Mouse (Mus musculus) embryonic facial prominence, embryonic 12.5 days (tissue): ENCODE data around the gene Qrich2. TPM values are rescaled to one million over a fixed set of nuclear protein-coding genes. Genes with fewer than 3 reads are reported as not detected.

Experiments used
- ATAC-seq: fragments of 200-750 bp; cut with Nextera tagmentation; 2 replicates; pipeline ENCODE4 v1.8.0; 2017; ENCODE audit not compliant: insufficient number of reproducible peaks, insufficient read depth, low FRiP score, low TSS enrichment
- H3K27ac ChIP-seq: fragments of 300-500 bp; sonication (generic); 2 replicates; pipeline ENCODE4 v1.5.1; 2016; ENCODE audit warnings: mild to moderate bottlenecking
- H3K27me3 ChIP-seq: fragments of 300-500 bp; sonication (generic); 2 replicates; pipeline ENCODE4 v1.6.1; 2016; ENCODE audit warnings: mild to moderate bottlenecking, moderate library complexity
- H3K36me3 ChIP-seq: fragments of 300-500 bp; sonication (generic); 2 replicates; pipeline ENCODE4 v1.6.1; 2016; ENCODE audit warnings: mild to moderate bottlenecking
- H3K4me1 ChIP-seq: fragments of 300-500 bp; sonication (generic); 2 replicates; pipeline ENCODE4 v1.6.1; 2016
- H3K4me2 ChIP-seq: fragments of 300-500 bp; sonication (generic); replicated peaks from 2 replicates; pipeline ENCODE4 v1.6.1; 2016; ENCODE audit warnings: mild to moderate bottlenecking, moderate library complexity
- H3K4me3 ChIP-seq: fragments of 300-500 bp; sonication (generic); 2 replicates; pipeline ENCODE4 v1.5.1; 2016; ENCODE audit warnings: mild to moderate bottlenecking
- H3K9ac ChIP-seq: fragments of 300-500 bp; sonication (generic); 2 replicates; pipeline ENCODE4 v1.6.1; 2016; ENCODE audit warnings: mild to moderate bottlenecking, moderate library complexity
- H3K9me3 ChIP-seq: fragments of 300-500 bp; sonication (generic); 2 replicates; pipeline ENCODE4 v1.6.1; 2016; ENCODE audit warnings: mild to moderate bottlenecking, moderate library complexity
- WGBS: fragments of 180-500 bp; shearing (Covaris S2); methylation state at CpG from one replicate; pipeline ENCODE4 v1.1.7; 2016; 5-methylcytosine and 5-hydroxymethylcytosine counted together
- polyA plus RNA-seq: library from polyadenylated mRNA; unstranded; fragments of >200 nt; fragmentation: Nextera tagmentation; extraction: Ambion mirVana; gene quantifications from 2 replicates; pipeline ENCODE4 v1.2.1, GENCODE M21; 2016

Gene Qrich2
- polyA plus RNA-seq, 1 experiment from 2014 or later: 0.14 TPM

GRCm38 (mm10) chr11:116396276-116396933 lies 69.6 kb downstream of the Qrich2 start:
- no peak overlapping the region for H3K4me2 ChIP-seq
- H3K9me3 ChIP-seq: no peaks in the 10 kb centered on the region
- no peak overlapping the region for H3K4me3 ChIP-seq
- 93% methylated on average over 11 of the region's 11 CpGs for WGBS
- H3K4me1 ChIP-seq: no peaks in the 10 kb centered on the region
- H3K27me3 ChIP-seq: no peaks in the 10 kb centered on the region
- no peak overlapping the region for H3K27ac ChIP-seq
- H3K9ac ChIP-seq: no peak overlapping the region
- no peak for ATAC-seq
- H3K36me3 ChIP-seq: peaks cover 13% of the 10 kb centered on the region

- no peak overlapping the region for H3K4me3 ChIP-seq
- H3K9me3 ChIP-seq: no peaks in the 10 kb centered on the region
- no peak for ATAC-seq
- WGBS: 85% methylated on average over 4 of the region's 4 CpGs
- H3K36me3 ChIP-seq: peaks cover 13% of the 10 kb centered on the region
- no peaks in the 10 kb centered on the region for H3K27me3 ChIP-seq
- H3K4me1 ChIP-seq: no peaks in the 10 kb centered on the region
- no peak overlapping the region for H3K27ac ChIP-seq
- H3K4me2 ChIP-seq: no peak overlapping the region
- no peak overlapping the region for H3K9ac ChIP-seq
Measured at GRCm38 (mm10) chr11:116394769-116395168, 71.3 kb downstream of the Qrich2 start.

Other genes starting within 250 kb of the Qrich2 start
- gene Evpl, start 228.2 kb downstream of the Qrich2 start, polyA plus RNA-seq: 2.9 and 3.1 TPM in 2 replicates
- 105 and 107 TPM in 2 replicates for gene Srp68, start 192.0 kb downstream of the Qrich2 start, polyA plus RNA-seq
- 0.47 and 0.56 TPM in 2 replicates for gene Galr2, start 185.3 kb downstream of the Qrich2 start, polyA plus RNA-seq
- 78.8 and 83.9 TPM in 2 replicates for gene Exoc7, start 159.0 kb downstream of the Qrich2 start, polyA plus RNA-seq
- gene Foxj1, start 130.8 kb downstream of the Qrich2 start, polyA plus RNA-seq: 1.0 and 1.8 TPM in 2 replicates
- 27.4 and 33.3 TPM in 2 replicates for gene Rnf157, start 53.2 kb downstream of the Qrich2 start, polyA plus RNA-seq
- 32.3 and 44.1 TPM in 2 replicates for gene Ubald2, start 32.1 kb downstream of the Qrich2 start, polyA plus RNA-seq
- gene Prpsap1, start 28.0 kb upstream of the Qrich2 start, polyA plus RNA-seq: 197 and 211 TPM in 2 replicates
- gene Sphk1, start 64.7 kb upstream of the Qrich2 start, polyA plus RNA-seq: 6.9 and 8.3 TPM in 2 replicates
- 19.9 and 26.4 TPM in 2 replicates for gene Ube2o, start 115.2 kb upstream of the Qrich2 start, polyA plus RNA-seq
- not detected in 2 replicates for gene Aanat, start 120.2 kb upstream of the Qrich2 start, polyA plus RNA-seq
- 4.5 and 4.7 TPM in 2 replicates for gene Rhbdf2, start 160.8 kb upstream of the Qrich2 start, polyA plus RNA-seq
- 0.59 and 0.86 TPM in 2 replicates for gene Prcd, start 187.3 kb upstream of the Qrich2 start, polyA plus RNA-seq
- 6.4 and 7.1 TPM in 2 replicates for gene Cygb, start 188.1 kb upstream of the Qrich2 start, polyA plus RNA-seq